12 mouse cellular contexts compared by ENCODE assay signal in genomic region chr7:28557708-28558107, GRCm38 (mm10). TPM values are rescaled to one million over a fixed set of nuclear protein-coding genes. Genes with fewer than 3 reads are reported as not detected.
A peak's percentile ranks its signal among the peaks of the same experiment; 100 is the strongest.
DNase-seq lines count a peak whose midpoint lies in the region; ATAC-seq and TF ChIP-seq lines count a peak whose summit lies in the region.
"Had no signal": no experiment of that assay in that cellular context is flagged by ENCODE, and none has a peak within 500 bp of the region (broad histone marks: within the 10 kb centered on the region; RNA-seq: fewer than 3 reads in every experiment).

No protein-coding gene starts in this region.

- H3K9me3 ChIP-seq in heart, embryonic 12.5 days (replicated peaks) = no peaks in the 10 kb centered on the region
- no peaks in the 10 kb centered on the region for H3K9me3 ChIP-seq in forebrain, embryonic 15.5 days
- H3K9me3 ChIP-seq: embryonic facial prominence, embryonic 12.5 days had no signal

- no peak overlapping the region for H3K4me3 ChIP-seq in heart, embryonic 12.5 days
- no peak overlapping the region for H3K4me3 ChIP-seq in C2C12 (ENCODE audit: insufficient read depth, poor library complexity, severe bottlenecking)
- no peak overlapping the region for H3K4me3 ChIP-seq in bone marrow, adult 2 months (replicated peaks; ENCODE audit: control insufficient read depth, low read depth, low read length)
- H3K4me3 ChIP-seq in forebrain, embryonic 15.5 days = no peak overlapping the region
- H3K4me3 ChIP-seq: embryonic facial prominence, embryonic 12.5 days had no signal

- DNase-seq in heart, adult 8-10 months (ENCODE audit: low spot score) = no peak
- DNase-seq in adrenal gland, postnatal 14 days = no peak
- DNase-seq in c-Kit-positive CD71-positive TER-119-positive erythroid progenitor cells, embryonic 14.5 days (ENCODE audit: low spot score) = no peak
- DNase-seq: cerebellum, adult 18-20 months had no signal

- peaks cover 44% of the 10 kb centered on the region for H3K36me3 ChIP-seq in heart, embryonic 12.5 days
- no peaks in the 10 kb centered on the region for H3K36me3 ChIP-seq in C2C12 (ENCODE audit: control insufficient read depth, insufficient read depth)
- H3K36me3 ChIP-seq in forebrain, embryonic 15.5 days = peaks cover 19% of the 10 kb centered on the region

- H3K27ac ChIP-seq in heart, embryonic 12.5 days (ENCODE audit: poor library complexity, severe bottlenecking) = peak overlapping the region; percentile 63; the same call in 1 of the 2 replicates
- peak overlapping the region; percentile 25; the same call in 1 of the 2 replicates for H3K27ac ChIP-seq in bone marrow, adult 2 months (ENCODE audit: control insufficient read depth, insufficient read depth, low read depth, low read length, poor library complexity)
- no peak overlapping the region for H3K27ac ChIP-seq in forebrain, embryonic 15.5 days (replicated peaks)

- no peak for TF ChIP-seq CTCF in C2C12 (IDR thresholded peaks at IDR 0.05; ENCODE audit: control insufficient read depth, insufficient read depth, insufficient read length)
- TF ChIP-seq CTCF in bone marrow, adult 2 months (IDR thresholded peaks at IDR 0.05; ENCODE audit: control insufficient read depth, insufficient read depth, low read length) = no peak

- H3K4me2 ChIP-seq in heart, embryonic 12.5 days = no peak overlapping the region
- no peak overlapping the region for H3K4me2 ChIP-seq in forebrain, embryonic 15.5 days (replicated peaks)
- H3K4me2 ChIP-seq: embryonic facial prominence, embryonic 12.5 days had no signal

- H3K9ac ChIP-seq in heart, embryonic 12.5 days = no peak overlapping the region
- no peak overlapping the region for H3K9ac ChIP-seq in forebrain, embryonic 15.5 days (replicated peaks)
- H3K9ac ChIP-seq: embryonic facial prominence, embryonic 12.5 days had no signal

- no peak overlapping the region for H3ac ChIP-seq in C2C12 (ENCODE audit: control insufficient read depth, insufficient read length, low read depth)

- ATAC-seq in heart, embryonic 12.5 days (ENCODE audit: insufficient number of reproducible peaks, low FRiP score) = no peak
- ATAC-seq in megakaryocyte-erythroid progenitor cell, adult 5-6 weeks (replicated peaks; ENCODE audit: low FRiP score, low TSS enrichment, poor library complexity, severe bottlenecking) = peak; percentile 66
- ATAC-seq in forebrain, embryonic 15.5 days (replicated peaks) = no peak

- no peak for TF ChIP-seq POLR2A in bone marrow, adult 2 months (IDR thresholded peaks at IDR 0.05; ENCODE audit: borderline replicate concordance, control insufficient read depth, low read depth, low read length)

- WGBS in heart, embryonic 12.5 days = 41% methylated on average over 6 of the region's 6 CpGs
- 29% methylated on average over 6 of the region's 6 CpGs for WGBS in bone marrow, adult 2 months
- 94% methylated on average over 6 of the region's 6 CpGs for WGBS in forebrain, embryonic 15.5 days

- no peaks in the 10 kb centered on the region for H3K79me3 ChIP-seq in C2C12 (ENCODE audit: low read depth)

- peaks cover 34% of the 10 kb centered on the region for H3K4me1 ChIP-seq in heart, embryonic 12.5 days (replicated peaks)
- no peaks in the 10 kb centered on the region for H3K4me1 ChIP-seq in bone marrow, adult 2 months (ENCODE audit: control insufficient read depth, insufficient read depth, low read length)
- no peaks in the 10 kb centered on the region for H3K4me1 ChIP-seq in forebrain, embryonic 15.5 days
- H3K4me1 ChIP-seq: embryonic facial prominence, embryonic 12.5 days had no signal

- no peaks in the 10 kb centered on the region for H3K79me2 ChIP-seq in C2C12 (ENCODE audit: control insufficient read depth, insufficient read depth)

- no peaks in the 10 kb centered on the region for H3K27me3 ChIP-seq in heart, embryonic 12.5 days (replicated peaks)
- H3K27me3 ChIP-seq in C2C12 (ENCODE audit: control insufficient read depth, insufficient read depth, insufficient read length) = no peaks in the 10 kb centered on the region
- H3K27me3 ChIP-seq in forebrain, embryonic 15.5 days = no peaks in the 10 kb centered on the region
- H3K27me3 ChIP-seq: embryonic facial prominence, embryonic 12.5 days had no signal

TF ChIP-seq in C2C12, 6 proteins besides CTCF, POLR2A, EP300 and RAD21:
- peak; percentile 65 for TF ChIP-seq MYOD1 (IDR thresholded peaks at IDR 0.05; ENCODE audit: control insufficient read depth, insufficient read length, low read depth)
- no peak for TF ChIP-seq USF1 (IDR thresholded peaks at IDR 0.05; ENCODE audit: low read depth)

RNA-seq across cellular contexts. Expression of gene Nccrp1, which starts 10.7 kb away (rescaled TPM):
- not detected in 2 replicates for polyA plus RNA-seq in heart, embryonic 12.5 days (2016; fragmentation: Nextera tagmentation; extraction: Ambion mirVana)
- not detected for total RNA-seq in heart, adult 8-10 months (2022)
- polyA plus RNA-seq in C2C12 (2012; fragmentation: generic; extraction: Trizol) = not detected
- not detected in 2 replicates for polyA plus RNA-seq in bone marrow, adult 2 months (2011; ENCODE audit: insufficient read depth, insufficient read length, low replicate concordance, missing spikeins)
- total RNA-seq in megakaryocyte-erythroid progenitor cell, adult 5-6 weeks (2014; fragmentation: Nextera tagmentation) = 2.1 TPM in 1 of 2 replicates, not detected in the other
- not detected in 2 replicates for total RNA-seq in megakaryocyte-erythroid progenitor cell, adult 5-6 weeks (2017)
- polyA plus RNA-seq in forebrain, embryonic 15.5 days (2015; fragmentation: Nextera tagmentation; extraction: Ambion mirVana) = not detected in 2 replicates
- 0.41 TPM in 1 of 2 replicates, not detected in the other for total RNA-seq in adrenal gland, postnatal 14 days (2021)
- polyA plus RNA-seq: embryonic facial prominence, embryonic 12.5 days; hindbrain, embryonic 11.5 days had no signal

RNA-seq across cellular contexts. Expression of gene Sycn, which starts 17.0 kb away (rescaled TPM):
- polyA plus RNA-seq in heart, embryonic 12.5 days (2016; fragmentation: Nextera tagmentation; extraction: Ambion mirVana) = not detected in 2 replicates
- not detected for total RNA-seq in heart, adult 8-10 months (2022)
- polyA plus RNA-seq in C2C12 (2012; fragmentation: generic; extraction: Trizol) = not detected
- not detected in 2 replicates for polyA plus RNA-seq in bone marrow, adult 2 months (2011; ENCODE audit: insufficient read depth, insufficient read length, low replicate concordance, missing spikeins)
- not detected in 2 replicates for total RNA-seq in megakaryocyte-erythroid progenitor cell, adult 5-6 weeks (2014; fragmentation: Nextera tagmentation)
- not detected in 2 replicates for total RNA-seq in megakaryocyte-erythroid progenitor cell, adult 5-6 weeks (2017)
- not detected in 2 replicates for polyA plus RNA-seq in forebrain, embryonic 15.5 days (2015; fragmentation: Nextera tagmentation; extraction: Ambion mirVana)
- total RNA-seq in adrenal gland, postnatal 14 days (2021) = not detected in 2 replicates
- total RNA-seq: left cerebral cortex, adult 8-10 months had no signal
- polyA plus RNA-seq: embryonic facial prominence, embryonic 12.5 days; hindbrain, embryonic 11.5 days had no signal

RNA-seq across cellular contexts. Expression of gene Ifnl3, which starts 35.1 kb away (rescaled TPM):
- not detected in 2 replicates for polyA plus RNA-seq in heart, embryonic 12.5 days (2016; fragmentation: Nextera tagmentation; extraction: Ambion mirVana)
- not detected for total RNA-seq in heart, adult 8-10 months (2022)
- polyA plus RNA-seq in C2C12 (2012; fragmentation: generic; extraction: Trizol) = not detected
- polyA plus RNA-seq in bone marrow, adult 2 months (2011; ENCODE audit: insufficient read depth, insufficient read length, low replicate concordance, missing spikeins) = not detected in 2 replicates
- not detected in 2 replicates for total RNA-seq in megakaryocyte-erythroid progenitor cell, adult 5-6 weeks (2014; fragmentation: Nextera tagmentation)
- not detected in 2 replicates for total RNA-seq in megakaryocyte-erythroid progenitor cell, adult 5-6 weeks (2017)
- polyA plus RNA-seq in forebrain, embryonic 15.5 days (2015; fragmentation: Nextera tagmentation; extraction: Ambion mirVana) = not detected in 2 replicates
- not detected in 2 replicates for total RNA-seq in adrenal gland, postnatal 14 days (2021)
- total RNA-seq: left cerebral cortex, adult 8-10 months had no signal
- polyA plus RNA-seq: embryonic facial prominence, embryonic 12.5 days; hindbrain, embryonic 11.5 days had no signal

RNA-seq across cellular contexts. Expression of gene Samd4b, which starts 40.2 kb away (rescaled TPM):
- 29.0 and 29.5 TPM in 2 replicates for polyA plus RNA-seq in heart, embryonic 12.5 days (2016; fragmentation: Nextera tagmentation; extraction: Ambion mirVana)
- total RNA-seq in heart, adult 8-10 months (2022) = 10 to 100 TPM; 19.4 to 23.4 (median 21.5) TPM
- 42.6 TPM for polyA plus RNA-seq in C2C12 (2012; fragmentation: generic; extraction: Trizol)
- 5.4 and 25.2 TPM in 2 replicates for polyA plus RNA-seq in bone marrow, adult 2 months (2011; ENCODE audit: insufficient read depth, insufficient read length, low replicate concordance, missing spikeins)
- total RNA-seq in megakaryocyte-erythroid progenitor cell, adult 5-6 weeks (2014; fragmentation: Nextera tagmentation) = 20.3 and 26.2 TPM in 2 replicates
- 3.4 and 7.2 TPM in 2 replicates for total RNA-seq in megakaryocyte-erythroid progenitor cell, adult 5-6 weeks (2017)
- polyA plus RNA-seq in forebrain, embryonic 15.5 days (2015; fragmentation: Nextera tagmentation; extraction: Ambion mirVana) = 24.3 and 25.7 TPM in 2 replicates
- total RNA-seq in adrenal gland, postnatal 14 days (2021) = 52.3 and 56.3 TPM in 2 replicates

RNA-seq across cellular contexts. Expression of gene Pak4, which starts 40.3 kb away (rescaled TPM):
- polyA plus RNA-seq in heart, embryonic 12.5 days (2016; fragmentation: Nextera tagmentation; extraction: Ambion mirVana) = 32.7 TPM in 2 replicates
- 10 to 100 TPM in 1 of 4 experiments, 1 to 10 TPM in 3; 8.1 to 11.8 (median 8.5) TPM for total RNA-seq in heart, adult 8-10 months (2022)
- polyA plus RNA-seq in C2C12 (2012; fragmentation: generic; extraction: Trizol) = 33.4 TPM
- polyA plus RNA-seq in bone marrow, adult 2 months (2011; ENCODE audit: insufficient read depth, insufficient read length, low replicate concordance, missing spikeins) = 6.1 and 13.6 TPM in 2 replicates
- total RNA-seq in megakaryocyte-erythroid progenitor cell, adult 5-6 weeks (2014; fragmentation: Nextera tagmentation) = 5.3 and 8.3 TPM in 2 replicates
- total RNA-seq in megakaryocyte-erythroid progenitor cell, adult 5-6 weeks (2017) = 7.9 and 8.3 TPM in 2 replicates
- 28.9 and 30.0 TPM in 2 replicates for polyA plus RNA-seq in forebrain, embryonic 15.5 days (2015; fragmentation: Nextera tagmentation; extraction: Ambion mirVana)
- total RNA-seq in adrenal gland, postnatal 14 days (2021) = 22.0 and 25.6 TPM in 2 replicates
